Mouse (Mus musculus) forebrain, postnatal 0 days (tissue): ENCODE data around the gene Gadd45b. TPM values are rescaled to one million over a fixed set of nuclear protein-coding genes. Genes with fewer than 3 reads are reported as not detected.
A peak's percentile ranks its signal among the peaks of the same experiment; 100 is the strongest.

ENCODE experiments used
- ATAC-seq: fragments of 200-750 bp; cut with Nextera tagmentation; 2 replicates; pipeline ENCODE4 v1.8.0; 2017; ENCODE audit warnings: mild to moderate bottlenecking, moderate library complexity
- DNase-seq: peaks from one replicate; pipeline ENCODE4 v3.0.0-alpha.2; 2015
- H3K27ac ChIP-seq: fragments of 300-500 bp; sonication (generic); 2 replicates; pipeline ENCODE4 v1.5.1; 2014; ENCODE audit warnings: low read depth, mild to moderate bottlenecking, antibody characterized with exemption, low read length, moderate library complexity, mixed read lengths
- H3K27me3 ChIP-seq: fragments of 300-500 bp; sonication (generic); 2 replicates; pipeline ENCODE4 v1.6.1; 2014; ENCODE audit warnings: mild to moderate bottlenecking, low read length, mixed read lengths; ENCODE audit not compliant: insufficient read depth
- H3K36me3 ChIP-seq: fragments of 300-500 bp; sonication (generic); 2 replicates; pipeline ENCODE4 v1.6.1; 2014; ENCODE audit warnings: mild to moderate bottlenecking, moderate library complexity; ENCODE audit not compliant: insufficient read depth
- H3K4me1 ChIP-seq: fragments of 300-500 bp; sonication (generic); 2 replicates; pipeline ENCODE4 v1.6.1; 2014; ENCODE audit warnings: antibody characterized with exemption; ENCODE audit not compliant: insufficient read depth
- H3K4me2 ChIP-seq: fragments of 300-500 bp; sonication (generic); 2 replicates; pipeline ENCODE4 v1.6.1; 2014; ENCODE audit warnings: low read depth, mild to moderate bottlenecking, moderate library complexity
- H3K4me3 ChIP-seq: fragments of 300-500 bp; sonication (generic); 2 replicates; pipeline ENCODE4 v1.5.1; 2014; ENCODE audit warnings: low read depth, low read length, mixed read lengths
- H3K9ac ChIP-seq: fragments of 300-500 bp; sonication (generic); 2 replicates; pipeline ENCODE4 v1.6.1; 2014; ENCODE audit warnings: mild to moderate bottlenecking
- H3K9me3 ChIP-seq: fragments of 300-500 bp; sonication (generic); 2 replicates; pipeline ENCODE4 v1.6.1; 2016; ENCODE audit warnings: low read length
- CTCF ChIP-seq: sonication (generic); IDR thresholded peaks from 2 replicates; pipeline ENCODE4 v1.5.1; 2016; ENCODE audit warnings: antibody characterized with exemption, control low read depth, low read depth
- WGBS: fragments of 180-500 bp; shearing (Covaris S2); extraction: QIAGEN DNeasy Blood & Tissue Kit; methylation state at CpG from one replicate; pipeline ENCODE4 v1.1.7; 2014; 5-methylcytosine and 5-hydroxymethylcytosine counted together
- polyA plus RNA-seq: library from polyadenylated mRNA; unstranded; fragments of >200 nt; fragmentation: Nextera tagmentation; extraction: Ambion mirVana; gene quantifications from 2 replicates; pipeline ENCODE4 v1.2.1, GENCODE M21; 2015
- total RNA-seq: library from RNA; depleted of rRNA; stranded (reverse); fragments of >200 nt; gene quantifications from 2 replicates; pipeline ENCODE4 v1.2.3, GENCODE M21; 2014

Gadd45b gene
- total and polyA plus RNA-seq, 2 experiments from 2014 or later = 5.0 to 7.7 TPM

- no peak for DNase-seq
- H3K27me3 ChIP-seq = no peaks in the 10 kb centered on the region
- TF ChIP-seq CTCF = no peak
- H3K9me3 ChIP-seq = no peaks in the 10 kb centered on the region
- H3K4me1 ChIP-seq = no peaks in the 10 kb centered on the region
- ATAC-seq = no peak
- H3K4me3 ChIP-seq = no peak overlapping the region
- no peak overlapping the region for H3K27ac ChIP-seq
- no peaks in the 10 kb centered on the region for H3K36me3 ChIP-seq
- WGBS = 52% methylated on average over 12 of the region's 12 CpGs
- no peak overlapping the region for H3K4me2 ChIP-seq
- H3K9ac ChIP-seq = no peak overlapping the region
Observed at GRCm38 (mm10) chr10:80963031-80963975, 33.4 kb downstream of the Gadd45b start.

- no peak for DNase-seq
- H3K27ac ChIP-seq = no peak overlapping the region
Observed at GRCm38 (mm10) chr10:80966296-80966695, 36.4 kb downstream of the Gadd45b start.

DNA sequence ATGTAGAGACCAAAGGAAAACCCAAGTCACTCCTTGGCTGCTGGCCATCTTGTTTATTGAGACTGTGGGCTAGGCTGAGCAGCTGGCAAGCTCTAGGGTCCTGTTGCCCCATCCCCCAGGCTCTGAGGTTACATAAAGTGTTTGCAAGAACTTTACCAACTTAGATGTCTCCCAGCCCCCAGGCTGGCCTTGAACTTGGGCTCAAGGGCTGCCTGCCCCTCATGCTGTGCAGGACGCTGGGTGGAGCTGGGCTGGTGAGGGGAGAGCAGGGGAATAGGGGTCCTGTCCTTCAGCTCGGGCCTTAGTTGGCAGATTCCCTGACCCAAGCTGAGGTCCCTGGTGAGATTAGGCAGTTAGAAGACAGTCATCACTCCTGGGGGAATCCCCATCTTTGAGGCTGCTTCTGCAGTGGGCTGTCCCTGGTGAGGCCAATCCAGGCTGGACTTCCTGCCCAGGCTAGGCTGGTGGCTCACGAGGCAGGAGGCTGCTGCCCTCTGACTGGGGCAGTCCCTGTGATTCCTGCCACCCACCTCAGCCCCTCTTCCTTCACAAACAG, 37.3 kb downstream of the Gadd45b start:
- H3K36me3 ChIP-seq = no peaks in the 10 kb centered on the region
- H3K9ac ChIP-seq = no peak overlapping the region
- H3K4me2 ChIP-seq = no peak overlapping the region
- H3K27me3 ChIP-seq = no peaks in the 10 kb centered on the region
- no peaks in the 10 kb centered on the region for H3K4me1 ChIP-seq
- ATAC-seq = no peak
- no peak overlapping the region for H3K4me3 ChIP-seq
- no peaks in the 10 kb centered on the region for H3K9me3 ChIP-seq
- H3K27ac ChIP-seq = no peak overlapping the region
- peak; percentile 35 for DNase-seq
- WGBS = 57% methylated on average over 3 of the region's 3 CpGs
- no peak for TF ChIP-seq CTCF

More at GRCm38 (mm10) chr10:80966296-80966695, 36.4 kb downstream of the Gadd45b start:
- H3K36me3 ChIP-seq = no peaks in the 10 kb centered on the region
- no peak for TF ChIP-seq CTCF
- no peaks in the 10 kb centered on the region for H3K27me3 ChIP-seq
- H3K9me3 ChIP-seq = no peaks in the 10 kb centered on the region
- no peak for ATAC-seq
- 71% methylated on average over 12 of the region's 12 CpGs for WGBS
- no peak overlapping the region for H3K4me3 ChIP-seq
- no peak overlapping the region for H3K4me2 ChIP-seq
- H3K4me1 ChIP-seq = no peaks in the 10 kb centered on the region
- no peak overlapping the region for H3K9ac ChIP-seq

DNA sequence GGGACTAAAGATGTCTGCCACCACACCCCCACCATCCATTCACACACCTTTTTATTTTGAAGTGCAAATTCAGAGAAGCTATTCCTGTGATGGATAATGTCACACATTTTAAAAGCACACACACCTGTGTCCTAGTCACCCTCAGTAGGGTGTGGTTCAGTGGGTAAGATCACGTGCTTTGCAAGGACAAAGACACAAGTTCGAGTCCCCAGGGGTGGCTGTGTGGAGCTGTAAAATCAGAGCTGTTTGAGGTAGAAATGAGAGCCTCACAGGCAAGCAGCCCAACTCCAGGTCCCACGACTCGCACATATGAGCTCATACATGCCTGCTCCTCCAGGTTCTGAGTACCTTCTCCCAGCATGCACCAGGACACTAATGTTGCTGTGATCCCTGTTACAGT, 38.2 kb downstream of the Gadd45b start:
- Histone ChIP-seq H3K4me2 (no peak overlapping the region), H3K9ac (no peak overlapping the region), H3K4me3 (no peak overlapping the region), H3K27ac (no peak overlapping the region), H3K4me1 (peaks cover 4% of the 10 kb centered on the region; the same call in 1 of the 2 replicates), H3K9me3 (no peaks in the 10 kb centered on the region), H3K36me3 (no peaks in the 10 kb centered on the region), H3K27me3 (no peaks in the 10 kb centered on the region)
- no peak for TF ChIP-seq CTCF
- DNase-seq = no peak
- 84% methylated on average over 4 of the region's 4 CpGs for WGBS
- no peak for ATAC-seq

DNA sequence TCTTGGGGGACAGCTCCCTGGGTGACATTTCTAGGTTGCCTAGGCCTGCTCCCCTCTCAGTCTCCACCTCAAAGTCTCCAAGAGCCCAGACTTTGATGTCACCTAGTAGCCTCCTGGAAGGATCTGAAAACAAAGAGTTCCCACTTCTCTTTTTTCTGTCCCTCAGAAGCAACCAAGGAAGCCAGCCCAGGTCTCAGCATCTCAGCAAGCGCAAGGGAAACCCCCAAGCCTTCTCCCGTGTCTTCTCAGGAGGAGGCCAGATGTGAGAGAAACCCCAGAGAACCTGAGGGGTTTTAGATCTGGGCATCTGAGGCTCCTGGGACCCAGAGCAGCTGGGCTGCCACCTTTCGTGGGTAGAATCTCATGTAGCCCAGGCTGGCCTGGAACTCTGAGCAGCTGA, 39.4 kb downstream of the Gadd45b start:
- no peak overlapping the region for H3K4me2 ChIP-seq
- H3K27me3 ChIP-seq = no peaks in the 10 kb centered on the region
- ATAC-seq = no peak
- H3K4me3 ChIP-seq = no peak overlapping the region
- peaks cover 4% of the 10 kb centered on the region; the same call in 1 of the 2 replicates for H3K4me1 ChIP-seq
- DNase-seq = no peak
- H3K9ac ChIP-seq = no peak overlapping the region
- H3K36me3 ChIP-seq = no peaks in the 10 kb centered on the region
- H3K27ac ChIP-seq = no peak overlapping the region
- 79% methylated on average over 3 of the region's 3 CpGs for WGBS
- no peak for TF ChIP-seq CTCF
- H3K9me3 ChIP-seq = no peaks in the 10 kb centered on the region

DNA sequence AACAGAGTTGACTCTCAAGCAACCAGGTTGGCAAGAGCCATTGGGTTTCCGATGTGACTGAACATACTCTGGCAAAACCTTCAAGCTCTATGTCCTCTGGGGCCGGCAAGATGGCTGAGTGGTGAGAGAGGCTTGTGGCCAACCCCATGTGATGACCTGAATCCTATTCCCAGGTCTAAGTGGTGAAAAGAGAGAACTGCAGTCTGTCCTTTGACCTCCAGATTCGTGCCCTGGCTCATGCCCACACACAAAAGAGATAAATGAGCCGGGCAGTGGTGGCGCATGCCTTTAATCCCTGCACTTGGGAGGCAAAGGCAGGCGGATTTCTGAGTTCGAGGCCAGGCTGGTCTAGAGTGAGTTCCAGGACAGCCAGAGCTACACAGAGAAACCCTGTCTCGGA, 40.3 kb downstream of the Gadd45b start:
- no peaks in the 10 kb centered on the region for H3K27me3 ChIP-seq
- no peak overlapping the region for H3K4me3 ChIP-seq
- TF ChIP-seq CTCF = no peak
- 86% methylated on average over 8 of the region's 8 CpGs for WGBS
- no peak overlapping the region for H3K27ac ChIP-seq
- H3K36me3 ChIP-seq = no peaks in the 10 kb centered on the region
- peaks cover 4% of the 10 kb centered on the region; the same call in 1 of the 2 replicates for H3K4me1 ChIP-seq
- DNase-seq = no peak
- H3K9ac ChIP-seq = no peak overlapping the region
- H3K4me2 ChIP-seq = no peak overlapping the region
- H3K9me3 ChIP-seq = no peaks in the 10 kb centered on the region
- ATAC-seq = no peak

- Histone ChIP-seq H3K27ac (no peak overlapping the region), H3K27me3 (no peaks in the 10 kb centered on the region), H3K9me3 (no peaks in the 10 kb centered on the region), H3K4me3 (no peak overlapping the region), H3K4me1 (peaks cover 4% of the 10 kb centered on the region; the same call in 1 of the 2 replicates), H3K9ac (no peak overlapping the region), H3K4me2 (no peak overlapping the region), H3K36me3 (no peaks in the 10 kb centered on the region)
- DNase-seq (no peak), ATAC-seq (no peak)
- 83% methylated on average over 15 of the region's 15 CpGs for WGBS
- TF ChIP-seq CTCF = no peak
Observed at GRCm38 (mm10) chr10:80971533-80971932, 41.7 kb downstream of the Gadd45b start.
